Mouse (Mus musculus) MEL (cell line): ENCODE measurements at regions not wholly inside any gene's neighbourhood (a gene's known extent, or its start where the extent isn't known, plus 50 kb on each side); places are given as distances from the start of the nearest gene placed in this dataset.

Source experiments
- DNase-seq: peaks from one replicate; pipeline ENCODE4 v3.0.0; 2011; ENCODE audit warnings: low read depth, low spot score
- H3K27ac ChIP-seq: 2 replicates; pipeline ENCODE4 v1.5.1; 2012; ENCODE audit warnings: low read depth, mild to moderate bottlenecking, control low read depth, low read length, moderate library complexity; ENCODE audit not compliant: control insufficient read depth
- H3K27me3 ChIP-seq, 2 experiments: fragments of 150-350 bp in 1 of 2; sonication (generic) in 1 of 2; 2 replicates each; pipeline ENCODE4 v1.6.1; 2012; ENCODE audit warnings: low read length in 2 of 2, mild to moderate bottlenecking in 2 of 2, improper control_type of control experiment in 1 of 2, moderate library complexity in 1 of 2; ENCODE audit not compliant: insufficient read depth in 2 of 2, control insufficient read depth in 1 of 2
- H3K36me3 ChIP-seq, 2 experiments: 2 replicates each; pipeline ENCODE4 v1.6.1; 2012 to 2014; ENCODE audit warnings: low read length in 2 of 2, improper control_type of control experiment in 1 of 2, inconsistent platforms in 1 of 2, mild to moderate bottlenecking in 1 of 2; ENCODE audit not compliant: insufficient read depth in 2 of 2, control insufficient read depth in 1 of 2
- H3K4me1 ChIP-seq, 2 experiments: fragments of 150-350 bp in 1 of 2; sonication (generic) in 1 of 2; 2 replicates each; pipeline ENCODE4 v1.6.1; 2012; ENCODE audit warnings: low read length in 2 of 2, improper control_type of control experiment in 1 of 2, mild to moderate bottlenecking in 1 of 2; ENCODE audit not compliant: insufficient read depth in 2 of 2, control insufficient read depth in 1 of 2
- H3K4me3 ChIP-seq, 2 experiments: fragments of 150-350 bp in 1 of 2; sonication (generic) in 1 of 2; 2 replicates each; pipeline ENCODE4 v1.5.1; 2012; ENCODE audit warnings: low read depth in 2 of 2, low read length in 2 of 2, mild to moderate bottlenecking in 2 of 2, moderate library complexity in 2 of 2, control low read depth in 1 of 2, improper control_type of control experiment in 1 of 2; ENCODE audit not compliant: control insufficient read depth in 1 of 2, insufficient read depth in 1 of 2
- H3K79me2 ChIP-seq: 2 replicates; pipeline ENCODE4 v1.6.1; 2012; ENCODE audit warnings: mild to moderate bottlenecking, low read length, moderate library complexity; ENCODE audit not compliant: control insufficient read depth, poor library complexity, insufficient read depth
- H3K9ac ChIP-seq: 2 replicates; pipeline ENCODE4 v1.6.1; 2012; ENCODE audit warnings: low read depth, mild to moderate bottlenecking, control low read depth, low read length, moderate library complexity; ENCODE audit not compliant: control insufficient read depth, poor library complexity, severe bottlenecking
- H3K9me3 ChIP-seq: fragments of 150-350 bp; sonication (generic); replicated peaks from 2 replicates; pipeline ENCODE4 v1.6.1; 2012; ENCODE audit warnings: mild to moderate bottlenecking, low read length, improper control_type of control experiment, moderate library complexity; ENCODE audit not compliant: insufficient read depth
- CHD1 ChIP-seq: IDR thresholded peaks from 2 replicates; pipeline ENCODE4 v1.6.1; 2012; ENCODE audit warnings: low read depth, mild to moderate bottlenecking, inconsistent platforms, low read length, improper control_type of control experiment
- CHD2 ChIP-seq: IDR thresholded peaks from 2 replicates; pipeline ENCODE4 v1.6.1; 2011; ENCODE audit warnings: low read length, improper control_type of control experiment
- CTCF ChIP-seq, 3 experiments: IDR thresholded peaks in 2 of 3; conservative IDR thresholded peaks in 1 of 3; 2 replicates each; pipeline ENCODE4 v1.5.1; 2011 to 2012; ENCODE audit warnings: low read length in 3 of 3, low read depth in 2 of 3, mild to moderate bottlenecking in 2 of 3, improper control_type of control experiment in 1 of 3, inconsistent platforms in 1 of 3, mixed read lengths in 1 of 3, moderate library complexity in 1 of 3; ENCODE audit not compliant: control insufficient read depth in 1 of 3, insufficient read depth in 1 of 3, poor library complexity in 1 of 3, severe bottlenecking in 1 of 3
- E2F4 ChIP-seq: IDR thresholded peaks from 2 replicates; pipeline ENCODE4 v1.6.1; 2011; ENCODE audit warnings: low read depth, low read length, improper control_type of control experiment, borderline replicate concordance
- ELF1 ChIP-seq: IDR thresholded peaks from 2 replicates; pipeline ENCODE4 v1.6.1; 2014; ENCODE audit warnings: low read depth, mild to moderate bottlenecking, inconsistent platforms, low read length, improper control_type of control experiment, moderate library complexity
- GATA1 ChIP-seq: IDR thresholded peaks from 2 replicates; pipeline ENCODE4 v1.6.1; 2011; ENCODE audit warnings: low read depth, low read length, improper control_type of control experiment
- HCFC1 ChIP-seq: IDR thresholded peaks from 2 replicates; pipeline ENCODE4 v1.6.1; 2012; ENCODE audit warnings: low read depth, mild to moderate bottlenecking, inconsistent platforms, low read length, improper control_type of control experiment, moderate library complexity
- JUND ChIP-seq: IDR thresholded peaks from 2 replicates; pipeline ENCODE4 v1.6.1; 2011; ENCODE audit warnings: low read depth, mild to moderate bottlenecking, improper control_type of control experiment, low read length
- KAT2A ChIP-seq: conservative IDR thresholded peaks from 2 replicates; pipeline ENCODE4 v1.6.1; 2012; ENCODE audit warnings: low read depth, low read length, improper control_type of control experiment, inconsistent platforms
- MAFK ChIP-seq: IDR thresholded peaks from 2 replicates; pipeline ENCODE4 v1.6.1; 2011; ENCODE audit warnings: low read depth, mild to moderate bottlenecking, low read length, improper control_type of control experiment, borderline replicate concordance
- MYC ChIP-seq: IDR thresholded peaks from 2 replicates; pipeline ENCODE4 v1.6.1; 2011; ENCODE audit warnings: low read depth, mild to moderate bottlenecking, low read length, improper control_type of control experiment, moderate library complexity
- NRF1 ChIP-seq: IDR thresholded peaks from 2 replicates; pipeline ENCODE4 v1.6.1; 2014; ENCODE audit warnings: low read depth, mild to moderate bottlenecking, inconsistent platforms, low read length, improper control_type of control experiment, moderate library complexity; ENCODE audit not compliant: poor library complexity, insufficient read depth, severe bottlenecking
- POLR2AphosphoS2 ChIP-seq: IDR thresholded peaks from 2 replicates; pipeline ENCODE4 v1.6.1; 2011; ENCODE audit warnings: low read length, improper control_type of control experiment
- POLR2AphosphoS5 ChIP-seq: IDR thresholded peaks from 2 replicates; pipeline ENCODE4 v1.6.1; 2012; ENCODE audit warnings: low read depth, borderline replicate concordance, mild to moderate bottlenecking, inconsistent platforms, low read length, moderate library complexity, mixed read lengths
- SMC3 ChIP-seq: IDR thresholded peaks from 2 replicates; pipeline ENCODE4 v1.6.1; 2011; ENCODE audit warnings: low read depth, low read length, improper control_type of control experiment
- TAL1 ChIP-seq: IDR thresholded peaks from 2 replicates; pipeline ENCODE4 v1.6.1; 2012; ENCODE audit warnings: mild to moderate bottlenecking, inconsistent platforms, low read length, moderate library complexity, mixed read lengths
- UBTF ChIP-seq: IDR thresholded peaks from 2 replicates; pipeline ENCODE4 v1.6.1; 2012; ENCODE audit warnings: low read depth, mild to moderate bottlenecking, inconsistent platforms, low read length, improper control_type of control experiment, moderate library complexity, borderline replicate concordance; ENCODE audit not compliant: insufficient read depth
- USF1 ChIP-seq: IDR thresholded peaks from 2 replicates; pipeline ENCODE4 v1.6.1; 2014; ENCODE audit warnings: low read depth, mild to moderate bottlenecking, inconsistent platforms, low read length, improper control_type of control experiment, moderate library complexity
- USF2 ChIP-seq, 2 experiments: IDR thresholded peaks; 2 replicates each; pipeline ENCODE4 v1.6.1; 2011 to 2012; ENCODE audit warnings: improper control_type of control experiment in 2 of 2, low read length in 2 of 2, borderline replicate concordance in 1 of 2, inconsistent platforms in 1 of 2, low read depth in 1 of 2, mild to moderate bottlenecking in 1 of 2; ENCODE audit not compliant: insufficient read depth in 1 of 2
- ZC3H11A ChIP-seq: IDR thresholded peaks from 2 replicates; pipeline ENCODE4 v1.6.1; 2012; ENCODE audit warnings: low read depth, mild to moderate bottlenecking, inconsistent platforms, low read length, improper control_type of control experiment
- ZKSCAN1 ChIP-seq: IDR thresholded peaks from 2 replicates; pipeline ENCODE4 v1.6.1; 2012; ENCODE audit warnings: low read depth, mild to moderate bottlenecking, inconsistent platforms, low read length, improper control_type of control experiment, moderate library complexity
- ZMIZ1 ChIP-seq: IDR thresholded peaks from 2 replicates; pipeline ENCODE4 v1.6.1; 2012; ENCODE audit warnings: low read depth, mild to moderate bottlenecking, inconsistent platforms, low read length, improper control_type of control experiment, moderate library complexity
- ZNF384 ChIP-seq: IDR thresholded peaks from 2 replicates; pipeline ENCODE4 v1.6.1; 2012; ENCODE audit warnings: low read depth, mild to moderate bottlenecking, inconsistent platforms, low read length, improper control_type of control experiment

DNA sequence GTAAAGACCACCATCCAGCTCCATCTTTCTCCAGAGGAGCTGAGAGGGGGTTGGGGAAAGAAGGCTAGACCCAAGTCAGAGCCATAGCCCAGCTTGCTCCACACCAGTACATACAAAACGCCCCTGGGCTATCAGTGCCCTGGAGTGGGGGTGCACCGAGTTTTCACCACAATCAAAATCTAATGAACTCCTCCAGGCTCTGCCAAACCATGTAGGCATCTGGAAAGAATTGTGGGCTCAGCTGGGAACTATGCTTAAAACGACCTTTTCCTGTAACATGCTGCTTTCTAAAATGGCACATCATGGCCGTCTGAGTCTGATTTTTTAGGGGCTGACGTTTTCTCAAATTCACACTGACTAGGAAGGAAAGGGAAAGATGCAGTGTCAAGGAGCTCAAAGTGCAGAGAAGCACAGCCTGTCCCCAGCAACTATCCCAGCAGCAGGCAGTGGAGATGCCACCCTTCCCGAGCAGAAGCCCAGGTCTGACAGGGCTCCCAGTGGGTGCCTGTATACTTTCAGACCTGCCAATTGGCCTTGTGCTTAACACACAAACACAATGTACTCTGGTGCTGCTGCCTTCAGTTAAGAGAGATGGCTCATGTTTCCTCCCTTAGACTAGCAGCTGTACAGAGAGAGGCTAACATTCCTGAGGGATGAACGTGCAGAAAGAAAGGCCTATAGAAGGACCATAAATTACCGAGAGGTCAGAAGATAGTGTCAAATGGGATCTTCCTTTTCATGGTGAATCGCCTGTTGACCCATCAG lies 100.6 kb upstream of the Cxcl12 start:
- no peak for TF ChIP-seq GATA1
- no peak for TF ChIP-seq CHD1
- TF ChIP-seq USF1: no peak
- no peak for TF ChIP-seq JUND
- no peak for TF ChIP-seq ZMIZ1
- no peak for TF ChIP-seq E2F4
- TF ChIP-seq KAT2A: no peak
- TF ChIP-seq CTCF (IDR thresholded peaks at IDR 0.05 in 2 of 3, conservative IDR thresholded peaks at IDR 0.05 in 1 of 3; ENCODE audit: control insufficient read depth in 1 of 3, insufficient read depth in 1 of 3, low read depth in 2 of 3, low read length in 3 of 3, poor library complexity in 1 of 3, severe bottlenecking in 1 of 3): no peak
- TF ChIP-seq USF2 (IDR thresholded peaks at IDR 0.05; ENCODE audit: borderline replicate concordance in 1 of 2, insufficient read depth in 1 of 2, low read depth in 1 of 2, low read length in 2 of 2): no peak
- TF ChIP-seq CHD2: no peak
- no peak for TF ChIP-seq UBTF
- no peak for TF ChIP-seq MAFK
- no peak for TF ChIP-seq MYC
- no peak for TF ChIP-seq ELF1
- TF ChIP-seq ZC3H11A: no peak
- no peak for TF ChIP-seq ZKSCAN1
- no peak for TF ChIP-seq POLR2AphosphoS5
- TF ChIP-seq ZNF384: no peak
- no peaks in the 10 kb centered on the region for H3K36me3 ChIP-seq
- H3K4me1 ChIP-seq: no peaks in the 10 kb centered on the region
- H3K4me3 ChIP-seq: no peak overlapping the region
- H3K9ac ChIP-seq: no peak overlapping the region
- no peaks in the 10 kb centered on the region for H3K79me2 ChIP-seq
- H3K27ac ChIP-seq: no peak overlapping the region
- H3K9me3 ChIP-seq: no peaks in the 10 kb centered on the region
- H3K27me3 ChIP-seq: no peaks in the 10 kb centered on the region
- DNase-seq: no peak

DNA sequence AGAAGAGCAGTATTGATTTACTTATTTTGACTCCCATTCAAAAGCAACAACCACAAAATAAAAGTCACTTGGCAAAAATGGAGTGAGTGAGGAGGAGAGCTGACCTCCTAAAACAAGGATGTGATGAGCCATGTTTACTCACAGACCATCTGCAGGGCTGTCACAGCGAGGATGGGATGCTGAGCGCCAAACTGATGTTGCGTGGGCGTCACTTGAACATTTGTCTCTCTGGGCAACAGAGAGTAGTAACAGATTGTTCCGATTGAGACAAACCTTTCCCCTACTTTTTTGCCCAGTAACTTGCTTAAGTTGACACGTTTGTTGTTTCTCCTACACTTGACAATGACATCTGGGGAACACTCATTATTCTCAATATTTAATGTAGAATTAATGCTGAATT lies 97.0 kb upstream of the Cxcl12 start:
- no peak for TF ChIP-seq TAL1
- no peak for TF ChIP-seq JUND
- TF ChIP-seq HCFC1: no peak
- TF ChIP-seq POLR2AphosphoS2: no peak
- TF ChIP-seq NRF1: no peak
- TF ChIP-seq SMC3: no peak
- TF ChIP-seq CHD2: no peak
- TF ChIP-seq MYC: no peak
- no peaks in the 10 kb centered on the region for H3K79me2 ChIP-seq
- no peak overlapping the region for H3K27ac ChIP-seq
- H3K4me3 ChIP-seq: no peak overlapping the region
- no peak overlapping the region for H3K9ac ChIP-seq
- no peaks in the 10 kb centered on the region for H3K36me3 ChIP-seq
- H3K27me3 ChIP-seq: no peaks in the 10 kb centered on the region
- no peaks in the 10 kb centered on the region for H3K4me1 ChIP-seq
- no peak for DNase-seq
- H3K9me3 ChIP-seq: no peaks in the 10 kb centered on the region
